Mouse (Mus musculus) stomach, postnatal 0 days (tissue): ENCODE results near the gene Trpc3. TPM values are rescaled to one million over a fixed set of nuclear protein-coding genes. Genes with fewer than 3 reads are reported as not detected.

Experiments used
- ATAC-seq: fragments of 200-750 bp; cut with Nextera tagmentation; 2 replicates; pipeline ENCODE4 v1.8.0; 2017; ENCODE audit not compliant: low FRiP score, low TSS enrichment
- DNase-seq: peaks from one replicate; pipeline ENCODE4 v3.0.0-alpha.2; 2016; ENCODE audit warnings: low spot score
- H3K27ac ChIP-seq: fragments of 300-500 bp; sonication (generic); replicated peaks from 2 replicates; pipeline ENCODE4 v1.5.1; 2014; ENCODE audit warnings: mild to moderate bottlenecking, control low read depth
- H3K27me3 ChIP-seq: fragments of 300-500 bp; sonication (generic); 2 replicates; pipeline ENCODE4 v1.6.1; 2014; ENCODE audit warnings: low read length; ENCODE audit not compliant: control insufficient read depth, insufficient read depth
- H3K36me3 ChIP-seq: fragments of 300-500 bp; sonication (generic); 2 replicates; pipeline ENCODE4 v1.6.1; 2014; ENCODE audit warnings: low read length, mixed read lengths; ENCODE audit not compliant: control insufficient read depth, insufficient read depth
- H3K4me1 ChIP-seq: fragments of 300-500 bp; sonication (generic); replicated peaks from 2 replicates; pipeline ENCODE4 v1.6.1; 2014; ENCODE audit warnings: antibody characterized with exemption; ENCODE audit not compliant: control insufficient read depth, insufficient read depth
- H3K4me2 ChIP-seq: fragments of 300-500 bp; sonication (generic); replicated peaks from 2 replicates; pipeline ENCODE4 v1.6.1; 2014; ENCODE audit warnings: low read depth, mild to moderate bottlenecking, control low read depth, moderate library complexity
- H3K4me3 ChIP-seq: fragments of 300-500 bp; sonication (generic); 2 replicates; pipeline ENCODE4 v1.5.1; 2014; ENCODE audit warnings: low read depth, low read length, control low read depth
- H3K9ac ChIP-seq: fragments of 300-500 bp; sonication (generic); 2 replicates; pipeline ENCODE4 v1.6.1; 2014; ENCODE audit warnings: mild to moderate bottlenecking, low read length, control low read depth, mixed read lengths
- H3K9me3 ChIP-seq: fragments of 300-500 bp; sonication (generic); 2 replicates; pipeline ENCODE4 v1.6.1; 2016; ENCODE audit warnings: low read length; ENCODE audit not compliant: control insufficient read depth
- CTCF ChIP-seq: IDR thresholded peaks from 2 replicates; pipeline ENCODE4 v1.5.1; 2016; ENCODE audit warnings: antibody characterized with exemption, low read depth, mild to moderate bottlenecking, moderate library complexity
- EP300 ChIP-seq: optimal IDR thresholded peaks from 2 replicates; pipeline ENCODE3; 2016; ENCODE audit warnings: antibody characterized with exemption
- WGBS: fragments of 180-500 bp; shearing (Covaris S2); extraction: QIAGEN DNeasy Blood & Tissue Kit; methylation state at CpG from one replicate; pipeline ENCODE4 v1.1.7; 2014; 5-methylcytosine and 5-hydroxymethylcytosine counted together
- polyA plus RNA-seq: library from polyadenylated mRNA; unstranded; fragments of >200 nt; fragmentation: Nextera tagmentation; extraction: Ambion mirVana; gene quantifications from 2 replicates; pipeline ENCODE4 v1.2.1, GENCODE M21; 2015

Trpc3 gene
- polyA plus RNA-seq = 2.0 and 2.1 TPM in 2 replicates

DNA sequence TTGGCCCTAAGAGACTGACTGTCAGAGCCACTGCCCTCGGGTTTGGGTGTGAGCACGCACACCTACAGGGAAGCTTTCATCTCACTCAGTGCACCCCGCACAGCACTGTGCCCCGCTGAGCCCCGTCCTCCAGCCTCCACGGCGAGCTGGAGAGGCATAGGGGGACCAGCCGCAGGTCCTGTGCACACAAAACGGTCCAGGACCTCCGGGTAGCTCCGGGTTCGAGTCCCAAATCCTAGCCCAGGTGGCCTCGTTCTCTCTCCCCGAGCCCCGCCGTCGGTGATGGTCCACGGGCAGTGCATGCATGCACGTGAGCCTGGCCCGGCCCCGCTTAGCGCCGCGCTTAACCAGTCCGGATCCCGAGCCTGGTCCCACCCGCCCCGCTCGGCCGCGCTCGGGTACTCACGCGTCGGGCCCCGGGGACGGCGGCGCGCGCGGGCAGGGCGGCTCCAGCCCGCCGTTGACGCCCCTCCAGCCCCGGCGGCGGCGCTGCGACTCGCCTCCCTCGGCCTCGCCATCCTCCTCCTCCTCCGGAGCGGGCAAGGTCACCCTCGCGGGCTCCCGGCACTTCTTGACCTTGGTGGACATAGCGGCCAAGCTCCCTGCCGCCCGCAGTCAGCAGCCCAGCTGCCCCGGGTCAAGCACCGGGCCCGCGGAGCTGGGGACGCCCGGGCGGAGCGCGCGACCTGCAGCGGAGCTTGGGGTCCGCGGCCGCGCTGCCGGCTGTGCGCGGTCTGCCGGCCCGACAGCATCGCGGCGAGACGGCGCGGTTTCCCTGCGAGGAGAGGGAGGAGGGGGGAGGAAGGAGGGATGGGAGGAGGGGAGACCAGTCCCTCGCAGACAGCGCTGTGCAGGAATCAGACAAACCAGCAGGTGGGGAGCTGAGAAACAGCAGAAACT, at the start of gene Trpc3:
Gene Trpc3, minus strand, starts transcription at position 776 of the 900 bp plus-strand sequence.
- Histone ChIP-seq H3K36me3 (no peaks in the 10 kb centered on the region), H3K4me2 (peak within 1 kb of the TSS; percentile 86), H3K9me3 (no peaks in the 10 kb centered on the region), H3K4me3 (peak within 1 kb of the TSS; percentile 58), H3K27ac (peak within 1 kb of the TSS; percentile 53; the same call in 1 of the 2 replicates), H3K27me3 (no peaks in the 10 kb centered on the region), H3K4me1 (no peaks in the 10 kb centered on the region), H3K9ac (peak within 1 kb of the TSS; percentile 63)
- ATAC-seq (peak; percentile 76), DNase-seq (peak; percentile 42)
- under 1% methylated on average over 77 of the region's 91 CpGs for WGBS
- peak; percentile 49; the same call in 1 of the 2 replicates for TF ChIP-seq CTCF
- no peak for TF ChIP-seq EP300

DNA sequence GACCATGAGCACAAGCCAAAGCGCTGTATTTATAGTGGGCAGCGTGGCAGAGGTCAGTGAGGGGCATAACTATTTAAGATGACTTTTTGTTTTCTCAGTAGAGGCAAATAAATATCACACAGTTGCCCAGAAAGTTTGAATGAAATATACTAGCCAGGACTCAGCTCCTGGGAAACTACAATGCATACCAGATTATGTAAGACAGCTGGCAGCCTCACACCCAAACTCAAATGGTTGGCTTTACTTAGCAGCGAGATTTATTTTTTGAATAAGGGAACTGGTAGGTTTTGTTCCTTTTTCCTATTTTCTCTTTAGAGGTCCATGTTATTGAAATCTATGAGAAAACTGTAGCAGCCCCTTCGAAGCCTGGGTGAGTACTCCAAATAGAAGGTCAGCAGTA, 48.1 kb upstream of the Trpc3 start:
- no peak for ATAC-seq
- no peaks in the 10 kb centered on the region for H3K27me3 ChIP-seq

DNA sequence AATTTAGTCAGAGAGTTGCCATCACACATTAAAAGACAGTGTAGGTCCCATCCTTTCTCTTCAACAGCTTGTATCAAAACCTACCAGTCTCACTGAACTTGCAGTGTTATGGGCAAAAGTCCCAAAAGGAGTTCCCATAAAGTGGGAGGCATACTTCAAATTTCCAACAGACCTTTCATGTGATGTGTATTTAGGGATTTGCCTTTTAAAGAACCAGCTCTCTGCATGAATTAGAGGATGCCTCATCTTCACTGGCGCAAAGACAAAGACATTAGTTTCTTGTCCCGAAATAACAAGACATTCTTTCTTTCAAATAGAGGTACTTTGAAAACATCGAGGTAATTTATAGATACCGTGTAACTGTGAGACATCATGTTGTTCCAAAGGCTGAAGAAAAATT, 43.1 kb upstream of the Trpc3 start:
- Histone ChIP-seq H3K27me3 (no peaks in the 10 kb centered on the region), H3K9ac (no peak overlapping the region), H3K4me2 (no peak overlapping the region), H3K4me1 (no peaks in the 10 kb centered on the region), H3K27ac (no peak overlapping the region), H3K36me3 (no peaks in the 10 kb centered on the region), H3K9me3 (no peaks in the 10 kb centered on the region), H3K4me3 (no peak overlapping the region)
- 84% methylated on average over 4 of the region's 4 CpGs for WGBS
- TF ChIP-seq CTCF (no peak), EP300 (no peak)
- DNase-seq (no peak), ATAC-seq (no peak)

More for the DNA sequence above, 48.1 kb upstream of the Trpc3 start:
- Histone ChIP-seq H3K36me3 (no peaks in the 10 kb centered on the region), H3K27ac (no peak overlapping the region), H3K4me1 (no peaks in the 10 kb centered on the region), H3K9me3 (no peaks in the 10 kb centered on the region), H3K9ac (no peak overlapping the region), H3K4me2 (no peak overlapping the region), H3K4me3 (no peak overlapping the region)
- TF ChIP-seq EP300 (no peak), CTCF (no peak)
- DNase-seq = no peak
- 50% methylated on average over 4 of the region's 4 CpGs for WGBS

DNA sequence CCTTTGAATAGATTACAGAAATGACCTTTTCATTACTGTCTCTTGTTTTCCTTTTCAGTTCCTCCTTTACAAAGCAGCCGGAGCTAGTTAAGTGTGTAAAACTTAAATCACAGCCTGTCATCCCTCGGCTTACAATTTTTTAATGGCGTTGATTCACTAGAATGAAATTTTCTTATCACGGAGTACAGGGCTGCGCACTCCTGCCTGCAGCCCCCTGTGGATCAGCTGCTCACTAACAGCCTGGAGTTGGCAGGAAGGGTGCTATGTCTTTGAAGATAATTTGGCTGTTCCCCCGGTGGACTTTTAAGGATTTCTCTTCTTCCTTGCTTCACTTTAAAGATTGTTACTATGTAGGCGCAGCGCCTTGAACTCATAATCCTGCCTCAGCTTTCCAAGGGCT, 36.6 kb upstream of the Trpc3 start:
- WGBS = 71% methylated on average over 8 of the region's 8 CpGs
- TF ChIP-seq EP300 (no peak), CTCF (no peak)
- H3K9ac ChIP-seq = no peak overlapping the region
- H3K4me3 ChIP-seq = no peak overlapping the region
- H3K27me3 ChIP-seq = no peaks in the 10 kb centered on the region
- no peaks in the 10 kb centered on the region for H3K9me3 ChIP-seq
- DNase-seq (no peak), ATAC-seq (no peak)
- no peak overlapping the region for H3K27ac ChIP-seq
- H3K36me3 ChIP-seq = no peaks in the 10 kb centered on the region
- H3K4me1 ChIP-seq = no peaks in the 10 kb centered on the region
- no peak overlapping the region for H3K4me2 ChIP-seq

DNA sequence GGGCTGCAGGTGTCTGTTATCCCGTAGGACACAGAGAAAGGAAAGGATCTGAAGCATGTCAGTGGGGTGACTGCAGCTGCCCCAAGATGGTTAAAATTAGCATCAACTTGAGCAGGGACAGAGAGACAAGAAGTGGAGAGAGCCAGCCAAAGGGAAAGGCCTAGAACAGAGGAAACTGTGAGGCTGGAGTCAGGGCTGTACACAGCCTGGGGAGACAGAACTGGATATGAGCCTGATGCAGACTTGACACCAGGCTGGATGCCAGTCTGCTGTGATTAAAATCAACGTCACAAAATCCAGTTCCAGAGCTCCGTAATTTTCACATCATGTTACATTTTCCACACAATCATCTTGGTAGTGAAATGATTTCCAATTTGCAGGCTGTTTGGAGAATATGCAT, 31.9 kb upstream of the Trpc3 start:
- 63% methylated on average over 3 of the region's 3 CpGs for WGBS
- no peak for DNase-seq

DNA sequence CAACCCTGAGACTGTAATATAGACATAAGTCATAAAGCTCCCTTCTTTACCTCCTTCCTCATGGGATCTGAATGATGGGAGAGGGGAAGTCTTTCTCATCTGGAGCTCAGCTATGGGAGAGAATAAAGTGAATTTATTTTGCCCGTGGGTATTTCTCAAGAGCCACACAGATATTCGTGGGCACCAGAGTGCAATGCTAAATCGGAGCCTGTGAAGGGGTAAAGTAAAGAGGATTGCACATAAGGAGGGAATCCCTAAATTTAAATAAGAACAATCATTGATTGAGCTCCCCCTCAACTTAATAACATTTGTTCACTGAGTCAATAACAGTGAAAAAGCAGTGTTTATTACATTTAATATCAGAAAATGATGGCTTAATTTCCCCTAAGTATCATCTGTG, 19.6 kb upstream of the Trpc3 start:
- no peak for TF ChIP-seq EP300
- no peak for TF ChIP-seq CTCF
- H3K27ac ChIP-seq = no peak overlapping the region
- 82% methylated on average over 3 of the region's 3 CpGs for WGBS
- H3K36me3 ChIP-seq = no peaks in the 10 kb centered on the region
- H3K4me1 ChIP-seq = no peaks in the 10 kb centered on the region
- no peak overlapping the region for H3K4me2 ChIP-seq
- no peaks in the 10 kb centered on the region for H3K9me3 ChIP-seq
- H3K4me3 ChIP-seq = no peak overlapping the region
- ATAC-seq (no peak), DNase-seq (no peak)
- H3K27me3 ChIP-seq = no peaks in the 10 kb centered on the region
- H3K9ac ChIP-seq = no peak overlapping the region

More for the DNA sequence above, 31.9 kb upstream of the Trpc3 start:
- Histone ChIP-seq H3K27me3 (no peaks in the 10 kb centered on the region), H3K27ac (no peak overlapping the region), H3K9ac (no peak overlapping the region), H3K36me3 (no peaks in the 10 kb centered on the region), H3K4me3 (no peak overlapping the region), H3K9me3 (no peaks in the 10 kb centered on the region), H3K4me1 (no peaks in the 10 kb centered on the region), H3K4me2 (no peak overlapping the region)
- TF ChIP-seq CTCF (no peak), EP300 (no peak)
- ATAC-seq = no peak
